Mouse (Mus musculus): ENCODE measurements around the gene St6gal1.
A peak's percentile ranks its signal among the peaks of the same experiment; 100 is the strongest.

The St6gal1 gene

GRCm38 (mm10) chr16:23250556-23251444 lies 26.3 kb downstream of the St6gal1 start:
- DNase-seq (ENCODE audit: low spot score) = no peak

GRCm38 (mm10) chr16:23251445-23251773 lies 26.9 kb downstream of the St6gal1 start:
- no peak for DNase-seq (ENCODE audit: low spot score)

- DNase-seq (ENCODE audit: low spot score) = no peak
Measured at GRCm38 (mm10) chr16:23253620-23254019, 29.1 kb downstream of the St6gal1 start.

- no peak for DNase-seq (ENCODE audit: low spot score)
Measured at GRCm38 (mm10) chr16:23254062-23254461, 29.5 kb downstream of the St6gal1 start.

GRCm38 (mm10) chr16:23256638-23257037 lies 32.1 kb downstream of the St6gal1 start:
- no peak for DNase-seq (ENCODE audit: low spot score)

GRCm38 (mm10) chr16:23258429-23258822 lies 33.9 kb downstream of the St6gal1 start:
- DNase-seq (ENCODE audit: low spot score) = no peak

DNA sequence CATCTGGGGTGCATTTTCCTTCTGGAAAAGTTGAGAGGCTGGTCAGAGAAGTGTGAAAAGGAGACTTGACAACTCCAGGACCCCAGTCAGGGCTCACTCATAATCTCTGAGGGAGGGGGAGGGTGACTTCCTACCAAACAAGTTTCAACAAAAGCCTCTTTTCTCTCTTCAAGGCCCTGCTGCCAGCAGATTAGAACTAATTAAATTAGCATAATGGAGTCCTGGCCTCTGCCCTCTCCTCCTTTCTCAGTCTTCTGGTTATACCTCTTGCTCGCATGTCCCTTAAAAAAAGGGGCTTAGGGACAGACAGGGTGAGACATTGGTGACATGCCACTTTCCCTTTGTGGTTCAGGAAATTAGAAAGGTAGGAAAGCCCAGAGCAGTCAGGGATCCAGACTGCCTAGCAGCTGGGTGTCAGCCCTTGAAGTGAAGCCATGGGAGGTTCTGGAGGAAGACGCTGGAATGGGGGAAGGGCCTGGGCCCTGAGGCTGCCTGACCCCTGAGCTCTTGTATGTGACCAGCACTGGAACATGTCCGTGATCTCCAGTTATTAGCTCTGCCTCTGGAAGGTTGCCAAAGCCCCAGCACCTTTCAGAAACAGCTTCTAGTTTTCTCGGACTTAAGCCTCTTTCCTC lies 34.4 kb downstream of the St6gal1 start:
- no peak for DNase-seq (ENCODE audit: low spot score)

GRCm38 (mm10) chr16:23259580-23259979 lies 35.0 kb downstream of the St6gal1 start:
- DNase-seq (ENCODE audit: low spot score) = no peak

DNA sequence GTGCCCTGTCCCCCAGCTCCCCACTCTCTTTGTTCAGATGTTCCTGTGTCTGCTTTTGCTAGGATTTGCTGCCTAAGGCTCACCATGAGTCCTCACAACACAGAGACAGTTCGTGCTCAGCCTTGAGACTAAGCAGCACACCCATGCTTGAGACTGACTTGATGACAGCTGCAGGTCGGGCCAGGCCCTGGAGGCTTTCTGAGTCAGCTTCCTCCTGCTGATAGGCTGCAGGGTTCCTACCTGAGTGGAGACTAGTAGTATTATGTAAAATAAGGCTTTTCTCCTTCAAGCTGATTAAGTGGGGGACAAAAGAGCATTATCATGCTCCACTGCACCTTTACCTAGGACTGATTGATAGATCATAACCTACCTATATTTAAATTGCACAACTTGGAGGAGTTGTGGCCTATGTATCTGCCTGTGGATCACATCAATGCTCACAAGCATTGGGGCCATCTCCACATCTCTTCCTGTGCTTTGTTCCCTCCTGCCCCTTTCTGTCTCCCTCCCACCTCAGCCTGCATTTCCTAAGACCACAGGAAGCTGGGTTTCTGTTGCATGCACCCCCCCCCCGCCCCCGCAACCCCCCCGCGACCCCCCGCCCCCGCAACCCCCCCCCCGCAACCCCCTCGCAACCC lies 37.7 kb downstream of the St6gal1 start:
- no peak for DNase-seq (ENCODE audit: low spot score)

DNA sequence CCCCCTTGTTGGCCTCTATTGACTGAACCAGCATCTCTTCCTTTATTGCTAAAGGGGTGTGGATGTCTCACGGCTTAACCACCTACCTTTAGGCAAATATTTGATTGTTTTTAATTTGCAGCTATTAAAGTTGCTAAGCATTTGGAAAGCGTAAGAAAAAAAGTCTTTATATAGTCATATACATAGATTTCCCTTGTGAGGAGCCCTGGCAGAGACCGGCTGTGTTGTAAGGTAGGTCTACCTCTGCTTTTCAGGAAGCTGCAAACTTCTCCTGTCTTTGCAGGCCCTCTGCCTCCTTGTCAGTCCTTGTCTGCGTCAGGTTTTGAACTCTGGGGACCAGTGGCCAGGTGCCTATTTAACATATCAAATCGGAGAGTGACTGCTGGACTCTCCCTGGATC lies 38.3 kb downstream of the St6gal1 start:
- DNase-seq (ENCODE audit: low spot score) = no peak

- DNase-seq (ENCODE audit: low spot score) = no peak
Measured at GRCm38 (mm10) chr16:23264999-23265398, 40.5 kb downstream of the St6gal1 start.

GRCm38 (mm10) chr16:23265481-23265880 lies 40.9 kb downstream of the St6gal1 start:
- DNase-seq (ENCODE audit: low spot score) = no peak

DNA sequence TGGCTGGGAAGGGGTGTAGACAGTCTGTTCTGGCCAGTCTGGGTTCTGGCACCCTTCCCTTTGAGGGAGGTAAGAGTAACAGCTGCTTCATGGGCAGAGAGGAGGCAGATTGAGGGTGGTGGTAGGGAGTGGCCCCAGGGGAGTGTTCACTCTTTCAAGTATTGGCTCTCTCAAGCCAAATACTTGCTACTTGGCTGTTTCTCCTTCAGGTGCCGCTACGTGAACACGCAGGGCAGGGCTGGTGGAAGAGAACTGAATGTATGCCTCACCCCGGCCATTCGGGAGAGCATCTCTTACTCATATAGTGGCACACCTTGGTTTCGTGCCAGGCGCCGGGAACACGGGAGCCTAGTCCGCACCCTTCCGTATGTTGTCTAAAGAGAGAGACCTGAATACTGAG lies 41.8 kb downstream of the St6gal1 start:
- DNase-seq (ENCODE audit: low spot score) = peak; percentile 52

DNA sequence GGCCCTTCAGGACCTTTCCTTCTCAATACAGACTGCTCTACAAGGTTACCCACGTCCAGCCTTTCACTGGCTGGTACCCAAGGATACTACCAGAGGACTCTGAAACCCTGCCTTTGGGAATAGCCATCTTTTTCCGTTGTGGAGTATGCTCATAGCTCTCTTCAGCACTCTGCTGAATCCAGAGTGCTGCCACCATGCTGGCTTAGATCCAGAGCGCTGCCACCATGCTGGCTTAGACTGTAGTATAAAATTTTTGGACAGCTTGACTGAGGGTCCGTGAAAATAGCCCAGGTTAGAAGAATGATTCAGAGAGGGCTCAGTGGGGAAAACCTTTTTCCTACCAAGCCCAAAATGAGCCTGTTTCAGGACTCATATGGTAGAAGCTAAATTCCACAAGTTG lies 42.4 kb downstream of the St6gal1 start:
- DNase-seq (ENCODE audit: low spot score) = no peak

DNA sequence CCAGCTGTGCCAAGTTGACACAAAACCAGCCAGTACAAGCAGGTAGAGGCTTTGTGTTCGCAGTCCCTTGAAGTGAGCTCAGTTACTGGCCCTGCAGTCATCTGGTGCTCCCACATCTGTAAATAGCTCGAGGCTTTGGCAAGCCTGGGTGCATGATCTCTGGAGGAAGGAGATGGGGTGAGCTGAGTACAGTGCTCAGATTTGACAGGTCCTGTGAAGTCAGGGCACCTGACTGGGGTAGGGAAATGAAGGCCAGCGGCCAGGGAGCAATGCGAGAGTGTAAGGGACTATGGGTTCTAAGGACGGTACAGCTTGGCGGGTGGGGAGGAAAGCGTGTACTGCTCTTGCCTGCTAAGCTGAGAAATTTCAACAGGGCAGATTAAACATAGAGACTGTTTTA lies 43.7 kb downstream of the St6gal1 start:
- no peak for DNase-seq (ENCODE audit: low spot score)

GRCm38 (mm10) chr16:23269056-23269983 lies 44.8 kb downstream of the St6gal1 start:
- no peak for DNase-seq (ENCODE audit: low spot score)

- peak; percentile 86 for DNase-seq (ENCODE audit: low spot score)
Measured at GRCm38 (mm10) chr16:23269984-23270912, 45.7 kb downstream of the St6gal1 start.

- no peak for DNase-seq (ENCODE audit: low spot score)
Measured at GRCm38 (mm10) chr16:23270913-23271253, 46.3 kb downstream of the St6gal1 start.

DNA sequence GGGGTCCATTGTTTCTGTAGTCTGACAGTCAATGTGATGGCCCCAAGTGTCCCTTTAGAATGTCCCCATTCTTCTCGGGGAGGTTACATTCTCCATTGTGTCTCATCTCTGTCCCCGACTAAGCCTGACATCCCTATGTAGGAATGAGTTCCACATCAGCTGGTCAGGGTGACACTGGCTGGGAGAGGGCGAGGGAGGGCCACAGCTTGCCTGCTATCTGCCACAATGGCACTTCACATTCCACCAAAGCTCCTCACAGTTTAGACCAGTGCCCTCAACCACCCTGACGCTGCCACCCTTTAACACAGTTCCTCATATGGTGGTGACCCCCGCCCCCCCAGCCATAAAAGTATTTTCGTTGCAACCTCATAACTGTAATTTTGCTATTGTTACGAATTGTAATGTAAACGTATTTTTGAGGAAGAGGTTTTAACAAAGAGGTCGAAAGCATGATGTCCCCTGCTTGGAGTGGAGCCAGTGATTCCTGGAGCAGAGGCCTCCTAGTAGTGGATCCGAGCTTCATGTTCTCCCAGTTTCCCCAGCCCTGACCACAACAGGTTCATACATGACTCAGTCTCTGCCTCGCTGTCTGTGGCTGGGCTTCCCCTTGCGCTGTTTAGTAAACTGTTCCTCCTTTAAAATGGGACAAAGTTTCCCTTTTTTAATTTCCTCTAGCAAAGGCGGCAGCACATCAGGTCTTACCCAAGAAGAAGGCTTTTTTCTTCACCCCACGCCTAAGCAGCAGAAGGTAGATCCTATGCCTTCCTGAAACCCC lies 47.4 kb downstream of the St6gal1 start:
- DNase-seq (ENCODE audit: low spot score) = no peak

- peak; percentile 82 for DNase-seq (ENCODE audit: low spot score)
Measured at GRCm38 (mm10) chr16:23272521-23273230, 48.1 kb downstream of the St6gal1 start.

Measured in testis, postnatal 14 days (tissue).